Mouse (Mus musculus) MEL (cell line): ENCODE data around the gene Efna5.

Experiments used
- CTCF ChIP-seq, 3 experiments: IDR thresholded peaks in 2 of 3; conservative IDR thresholded peaks in 1 of 3; 2 replicates each; pipeline ENCODE4 v1.5.1; 2011 to 2012; ENCODE audit warnings: low read length in 3 of 3, low read depth in 2 of 3, mild to moderate bottlenecking in 2 of 3, improper control_type of control experiment in 1 of 3, inconsistent platforms in 1 of 3, mixed read lengths in 1 of 3, moderate library complexity in 1 of 3; ENCODE audit not compliant: control insufficient read depth in 1 of 3, insufficient read depth in 1 of 3, poor library complexity in 1 of 3, severe bottlenecking in 1 of 3
- EP300 ChIP-seq, 2 experiments: IDR thresholded peaks; 2 replicates each; pipeline ENCODE4 v1.6.1; 2011; ENCODE audit warnings: improper control_type of control experiment in 2 of 2, low read length in 2 of 2, low read depth in 1 of 2, mild to moderate bottlenecking in 1 of 2
- GABPA ChIP-seq: IDR thresholded peaks from 2 replicates; pipeline ENCODE4 v1.6.1; 2012; ENCODE audit warnings: low read depth, mild to moderate bottlenecking, inconsistent platforms, low read length, improper control_type of control experiment, moderate library complexity
- HCFC1 ChIP-seq: IDR thresholded peaks from 2 replicates; pipeline ENCODE4 v1.6.1; 2012; ENCODE audit warnings: low read depth, mild to moderate bottlenecking, inconsistent platforms, low read length, improper control_type of control experiment, moderate library complexity
- MAX ChIP-seq: IDR thresholded peaks from 2 replicates; pipeline ENCODE4 v1.6.1; 2011; ENCODE audit warnings: low read length, improper control_type of control experiment
- POLR2A ChIP-seq, 2 experiments: IDR thresholded peaks; 2 replicates each; pipeline ENCODE4 v1.6.1; 2011 to 2012; ENCODE audit warnings: low read length in 2 of 2, mild to moderate bottlenecking in 2 of 2, control low read depth in 1 of 2, improper control_type of control experiment in 1 of 2, low read depth in 1 of 2, moderate library complexity in 1 of 2; ENCODE audit not compliant: control insufficient read depth in 1 of 2, insufficient read depth in 1 of 2, poor library complexity in 1 of 2
- POLR2AphosphoS2 ChIP-seq: IDR thresholded peaks from 2 replicates; pipeline ENCODE4 v1.6.1; 2011; ENCODE audit warnings: low read length, improper control_type of control experiment
- RCOR1 ChIP-seq: IDR thresholded peaks from 2 replicates; pipeline ENCODE4 v1.6.1; 2012; ENCODE audit warnings: low read depth, mild to moderate bottlenecking, inconsistent platforms, low read length, improper control_type of control experiment
- SMC3 ChIP-seq: IDR thresholded peaks from 2 replicates; pipeline ENCODE4 v1.6.1; 2011; ENCODE audit warnings: low read depth, low read length, improper control_type of control experiment
- USF2 ChIP-seq, 2 experiments: IDR thresholded peaks; 2 replicates each; pipeline ENCODE4 v1.6.1; 2011 to 2012; ENCODE audit warnings: improper control_type of control experiment in 2 of 2, low read length in 2 of 2, borderline replicate concordance in 1 of 2, inconsistent platforms in 1 of 2, low read depth in 1 of 2, mild to moderate bottlenecking in 1 of 2; ENCODE audit not compliant: insufficient read depth in 1 of 2
- ZNF384 ChIP-seq: IDR thresholded peaks from 2 replicates; pipeline ENCODE4 v1.6.1; 2012; ENCODE audit warnings: low read depth, mild to moderate bottlenecking, inconsistent platforms, low read length, improper control_type of control experiment

DNA sequence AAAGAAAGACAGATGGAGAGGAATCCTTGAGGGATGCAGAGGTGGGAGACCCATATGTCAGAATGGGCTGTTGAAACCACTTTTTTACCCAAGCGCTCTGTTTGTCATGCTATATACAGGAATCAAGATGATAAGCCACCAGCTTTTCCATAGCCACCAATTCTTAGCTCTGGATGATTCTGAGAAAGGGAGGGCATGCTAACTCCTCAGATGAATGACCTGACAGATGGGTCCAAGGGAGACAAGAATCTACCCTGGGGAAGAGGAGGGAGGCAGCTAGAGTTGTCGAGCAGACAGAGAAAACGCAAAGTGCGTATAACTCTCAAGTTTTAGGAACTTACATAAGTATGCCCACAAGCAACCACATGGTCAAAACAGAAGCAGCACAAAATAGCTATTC lies 126.5 kb downstream of the Efna5 start:
- no peak for TF ChIP-seq RCOR1
- no peak for TF ChIP-seq CTCF (IDR thresholded peaks at IDR 0.05 in 2 of 3, conservative IDR thresholded peaks at IDR 0.05 in 1 of 3; ENCODE audit: control insufficient read depth in 1 of 3, insufficient read depth in 1 of 3, low read depth in 2 of 3, low read length in 3 of 3, poor library complexity in 1 of 3, severe bottlenecking in 1 of 3)
- TF ChIP-seq MAX = no peak
- TF ChIP-seq ZNF384 = no peak
- TF ChIP-seq POLR2A (IDR thresholded peaks at IDR 0.05; ENCODE audit: control insufficient read depth in 1 of 2, insufficient read depth in 1 of 2, low read depth in 1 of 2, low read length in 2 of 2, poor library complexity in 1 of 2) = no peak
- no peak for TF ChIP-seq EP300 (IDR thresholded peaks at IDR 0.05; ENCODE audit: low read depth in 1 of 2, low read length in 2 of 2)
- TF ChIP-seq POLR2AphosphoS2 = no peak
- no peak for TF ChIP-seq GABPA
- TF ChIP-seq USF2 (IDR thresholded peaks at IDR 0.05; ENCODE audit: borderline replicate concordance in 1 of 2, insufficient read depth in 1 of 2, low read depth in 1 of 2, low read length in 2 of 2) = no peak
- TF ChIP-seq SMC3 = no peak
- TF ChIP-seq HCFC1 = no peak
